Mouse (Mus musculus) gastrocnemius, adult 8-10 months (tissue): ENCODE results near the gene Slc22a14. TPM values are rescaled to one million over a fixed set of nuclear protein-coding genes. Genes with fewer than 3 reads are reported as not detected.

ENCODE experiments used
- DNase-seq, 2 experiments: peaks; one replicate each; pipeline ENCODE4 v3.0.0; 2022; ENCODE audit warnings: low spot score in 2 of 2
- total RNA-seq, 4 experiments: library from RNA; stranded (reverse); gene quantifications; 2 replicates each; pipeline ENCODE4 v1.2.4; 2022

Slc22a14 gene
- total RNA-seq, 4 experiments from 2014 or later = not detected

DNA sequence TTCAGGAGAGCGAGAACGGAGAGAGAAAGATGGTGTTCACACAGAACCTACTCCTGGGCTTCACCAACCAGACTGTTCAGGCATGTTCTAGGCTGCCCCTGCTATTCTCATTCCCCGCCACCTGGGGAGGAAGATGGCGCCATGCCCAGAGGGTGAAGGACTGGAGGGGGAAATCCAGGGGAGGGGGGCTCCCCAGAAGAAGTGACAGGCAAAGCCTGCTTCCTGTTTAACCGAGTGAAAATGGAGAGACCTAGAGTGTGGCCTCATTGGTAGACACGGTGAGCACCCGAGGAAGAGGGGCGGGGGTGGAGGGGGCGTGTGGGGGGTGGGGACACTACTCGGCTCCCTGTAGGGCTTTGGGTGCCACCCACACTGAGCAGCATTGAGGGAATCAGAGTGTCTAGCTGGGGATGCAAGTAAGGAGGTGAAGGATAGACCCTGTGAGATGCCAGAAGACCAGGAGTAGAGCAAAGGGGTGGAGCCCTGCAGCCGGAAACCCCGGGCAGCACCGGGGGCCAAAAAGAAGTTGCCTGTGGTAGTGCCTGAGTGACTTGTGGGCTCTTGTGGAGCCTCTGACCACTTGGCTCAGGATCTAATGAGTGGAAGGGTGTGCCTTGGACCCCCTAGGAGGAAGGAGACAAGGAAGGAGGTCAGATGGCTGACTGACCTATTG, 219.1 kb downstream of the Slc22a14 start:
- no peak for DNase-seq

DNA sequence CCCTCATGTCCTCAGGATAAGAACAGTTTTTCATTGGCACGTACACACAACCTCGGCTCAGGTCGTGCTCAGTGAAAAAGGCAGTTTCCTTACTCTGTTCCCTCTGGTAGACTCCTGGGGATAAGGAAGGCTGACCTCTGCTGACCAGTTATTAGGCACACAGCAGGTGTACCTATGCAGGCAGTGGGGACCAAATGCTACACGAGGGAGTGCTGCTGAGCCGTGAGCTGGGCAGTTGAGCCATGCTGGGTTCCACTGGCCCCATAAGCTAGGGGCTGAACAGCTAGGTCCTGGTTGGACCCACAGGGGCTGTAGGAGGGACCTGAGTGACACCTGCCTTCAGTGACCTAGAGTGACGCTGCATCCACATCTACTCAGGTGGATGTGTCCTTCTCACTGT, 219.7 kb downstream of the Slc22a14 start:
- DNase-seq = no peak

GRCm38 (mm10) chr9:119145137-119145536, 220.2 kb downstream of the Slc22a14 start:
- DNase-seq = no peak

DNA sequence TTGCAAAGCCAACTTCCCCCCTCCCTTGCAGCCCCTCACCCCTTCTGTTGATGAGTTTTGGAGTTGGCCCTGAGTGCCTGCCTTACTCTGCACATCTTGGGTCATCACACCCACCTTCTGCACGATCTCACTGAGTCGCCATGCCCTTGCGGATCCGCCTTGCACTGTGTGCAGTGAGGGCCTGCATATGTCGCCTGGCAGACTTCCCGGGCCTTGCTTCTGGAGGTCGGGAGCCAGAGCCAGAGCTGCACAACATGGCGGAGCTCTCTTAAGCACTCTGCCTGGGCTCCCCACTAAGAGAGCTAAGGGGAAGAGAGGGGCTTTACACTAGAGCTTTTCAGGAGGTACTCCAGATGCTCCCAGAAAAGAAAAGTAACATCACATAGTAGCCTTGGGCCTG, 220.7 kb downstream of the Slc22a14 start:
- no peak for DNase-seq

GRCm38 (mm10) chr9:119143372-119143771, 222.0 kb downstream of the Slc22a14 start:
- no peak for DNase-seq

GRCm38 (mm10) chr9:119142066-119142465, 223.3 kb downstream of the Slc22a14 start:
- no peak for DNase-seq

GRCm38 (mm10) chr9:119138836-119139235, 226.5 kb downstream of the Slc22a14 start:
- no peak for DNase-seq

GRCm38 (mm10) chr9:119130692-119131091, 234.7 kb downstream of the Slc22a14 start:
- DNase-seq = no peak

- DNase-seq = no peak
Measured at GRCm38 (mm10) chr9:119128436-119129181, 236.7 kb downstream of the Slc22a14 start.

GRCm38 (mm10) chr9:119122596-119123369, 242.6 kb downstream of the Slc22a14 start:
- no peak for DNase-seq

DNA sequence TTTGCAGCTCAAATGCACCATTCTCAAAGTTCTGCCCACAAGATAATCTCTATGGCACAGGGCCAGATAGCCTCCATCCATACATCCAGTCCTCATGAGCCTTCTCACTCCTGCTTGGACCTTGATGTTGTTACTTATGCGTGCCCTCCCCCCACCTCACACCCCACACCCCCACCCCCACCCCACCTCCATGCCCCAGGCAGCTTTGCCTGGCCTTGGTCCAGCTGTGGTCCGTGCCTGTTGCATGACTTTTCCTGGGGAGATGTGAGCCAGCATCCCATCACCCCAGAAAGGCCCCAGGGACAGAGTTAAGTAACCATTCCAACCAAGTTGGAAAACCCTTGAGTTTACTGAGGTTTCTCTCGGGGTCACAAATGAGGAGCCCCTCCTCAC, 245.2 kb downstream of the Slc22a14 start:
- DNase-seq = no peak

Other genes with a start within 250 kb of the Slc22a14 start
- gene Acaa1b, start 208.5 kb downstream of the Slc22a14 start, total RNA-seq = 1 to 10 TPM in 1 of 4 experiments, under 1 TPM in 3; 0.72 to 1.3 (median 0.81) TPM
- gene Gm47289, start 206.4 kb downstream of the Slc22a14 start, total RNA-seq = not detected
- not detected for gene Slc22a13, start 156.5 kb downstream of the Slc22a14 start, total RNA-seq
- gene Oxsr1, start 43.1 kb downstream of the Slc22a14 start, total RNA-seq = 10 to 100 TPM; 66.1 to 80.3 (median 73.0) TPM
- 10 to 100 TPM; 35.9 to 42.5 (median 39.9) TPM for gene Acaa1a, start 25.9 kb downstream of the Slc22a14 start, total RNA-seq
- 1 to 10 TPM; 2.7 to 4.1 (median 3.9) TPM for gene Myd88, start 24.1 kb downstream of the Slc22a14 start, total RNA-seq
- gene Xylb, start 8.2 kb downstream of the Slc22a14 start, total RNA-seq = under 1 TPM in 2 of 4 experiments, not detected in 2; 0.07 to 0.11 TPM
- 10 to 100 TPM; 17.1 to 18.9 (median 18.7) TPM for gene Acvr2b, start 36.6 kb upstream of the Slc22a14 start, total RNA-seq
- gene Exog, start 79.4 kb upstream of the Slc22a14 start, total RNA-seq = 1 to 10 TPM; 1.4 to 1.8 (median 1.6) TPM
- under 1 TPM; 0.05 to 0.17 (median 0.15) TPM for gene Scn5a, start 213.5 kb upstream of the Slc22a14 start, total RNA-seq